Mouse (Mus musculus): ENCODE results near the gene Bdh2. TPM values are rescaled to one million over a fixed set of nuclear protein-coding genes. Genes with fewer than 3 reads are reported as not detected.

Bdh2 gene
- polyA plus RNA-seq, 1 experiment = 3.8 TPM

DNA sequence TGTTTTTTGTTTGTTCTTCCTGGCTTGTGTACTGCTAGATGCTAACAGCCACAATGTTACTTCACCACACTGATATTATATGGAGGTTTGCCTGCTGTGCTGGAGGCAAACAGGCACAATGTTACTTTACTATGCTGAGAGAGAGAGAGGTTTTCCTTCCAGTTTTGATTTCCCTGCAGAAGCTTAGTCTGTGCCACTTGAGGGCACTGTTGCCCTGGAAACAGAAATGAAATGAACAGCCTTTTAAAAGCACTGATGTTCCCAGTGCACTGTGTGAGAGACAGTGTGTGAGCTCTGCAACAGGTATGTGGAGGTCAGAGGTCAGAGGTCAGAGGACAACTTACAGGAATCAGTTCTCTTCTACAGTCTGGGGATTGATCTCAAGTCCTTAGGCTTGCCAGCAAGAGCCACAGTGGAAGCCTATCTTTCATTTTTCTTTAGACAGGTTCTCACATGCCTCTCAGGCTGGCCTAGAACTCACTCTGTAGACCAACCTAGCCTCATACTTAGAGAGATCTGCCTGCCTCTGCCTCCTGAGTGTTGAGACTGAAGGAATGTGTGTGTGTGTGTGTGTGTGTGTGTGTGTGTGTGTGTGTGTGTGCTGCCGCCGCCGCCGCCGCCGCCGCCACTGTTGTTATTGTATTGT is 9.4 kb downstream of the Bdh2 start:
- no peak for TF ChIP-seq CTCF (IDR thresholded peaks at IDR 0.05; ENCODE audit: borderline replicate concordance, insufficient read depth, low read length)
- no peak for TF ChIP-seq POLR2A (IDR thresholded peaks at IDR 0.05; ENCODE audit: low read depth, low read length)
- Histone ChIP-seq H3K27ac (ENCODE audit: insufficient read depth, low read length) (no peak overlapping the region), H3K4me3 (ENCODE audit: insufficient read depth, low read length) (no peak overlapping the region), H3K4me1 (ENCODE audit: control insufficient read depth, insufficient read depth, low read length) (no peaks in the 10 kb centered on the region)

DNA sequence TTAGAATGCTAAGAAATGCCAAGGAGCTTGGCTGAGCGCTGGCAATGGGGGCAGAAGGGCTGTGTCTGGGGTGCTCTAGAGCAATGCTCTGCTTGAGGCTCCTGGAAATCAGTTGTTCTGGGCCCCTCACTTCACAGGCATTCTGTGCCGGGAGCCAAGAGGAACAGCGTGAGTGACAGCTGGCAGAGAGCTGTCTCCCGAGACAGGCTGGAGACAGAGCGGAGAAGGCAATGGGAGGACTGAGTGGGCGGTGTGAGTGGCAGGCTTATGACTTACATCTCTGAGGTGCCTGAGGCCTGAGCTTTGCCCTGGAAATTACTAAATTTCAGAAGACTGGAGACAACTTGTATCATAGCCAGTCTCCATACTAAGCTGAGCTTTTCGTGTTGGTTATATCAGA is 12.7 kb downstream of the Bdh2 start:
- Histone ChIP-seq H3K4me1 (ENCODE audit: control insufficient read depth, insufficient read depth, low read length) (no peaks in the 10 kb centered on the region), H3K4me3 (ENCODE audit: insufficient read depth, low read length) (no peak overlapping the region), H3K27ac (ENCODE audit: insufficient read depth, low read length) (no peak overlapping the region)
- TF ChIP-seq POLR2A (IDR thresholded peaks at IDR 0.05; ENCODE audit: low read depth, low read length) (no peak), CTCF (IDR thresholded peaks at IDR 0.05; ENCODE audit: borderline replicate concordance, insufficient read depth, low read length) (no peak)

DNA sequence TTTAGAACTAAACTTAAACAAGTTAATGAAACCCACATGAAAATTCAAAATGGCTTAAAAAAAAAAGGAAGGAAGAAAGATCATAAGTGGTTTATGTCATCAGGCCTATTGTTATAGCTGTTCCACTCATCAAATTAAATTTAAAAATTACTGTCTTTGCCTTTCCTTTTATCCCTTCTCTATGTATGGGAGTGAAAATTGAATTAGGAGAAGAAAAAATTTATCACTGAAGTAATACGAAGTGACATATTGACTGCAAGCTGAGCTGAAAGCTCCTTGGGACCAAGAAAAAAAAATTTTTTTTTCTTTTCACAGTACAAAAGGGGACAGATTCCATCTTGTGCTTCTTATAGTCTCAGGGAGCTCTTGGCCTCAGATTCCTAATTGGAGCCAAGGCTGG is 14.5 kb downstream of the Bdh2 start:
- Histone ChIP-seq H3K4me3 (ENCODE audit: insufficient read depth, low read length) (no peak overlapping the region), H3K27ac (ENCODE audit: insufficient read depth, low read length) (no peak overlapping the region), H3K4me1 (ENCODE audit: control insufficient read depth, insufficient read depth, low read length) (no peaks in the 10 kb centered on the region)
- no peak for TF ChIP-seq CTCF (IDR thresholded peaks at IDR 0.05; ENCODE audit: borderline replicate concordance, insufficient read depth, low read length)
- no peak for TF ChIP-seq POLR2A (IDR thresholded peaks at IDR 0.05; ENCODE audit: low read depth, low read length)

GRCm38 (mm10) chr3:135298560-135298959 is 17.5 kb downstream of the Bdh2 start:
- Histone ChIP-seq H3K4me3 (ENCODE audit: insufficient read depth, low read length) (no peak overlapping the region), H3K27ac (ENCODE audit: insufficient read depth, low read length) (peak overlapping the region; percentile 87), H3K4me1 (ENCODE audit: control insufficient read depth, insufficient read depth, low read length) (no peaks in the 10 kb centered on the region)
- no peak for TF ChIP-seq CTCF (IDR thresholded peaks at IDR 0.05; ENCODE audit: borderline replicate concordance, insufficient read depth, low read length)
- TF ChIP-seq POLR2A (IDR thresholded peaks at IDR 0.05; ENCODE audit: low read depth, low read length) = no peak

GRCm38 (mm10) chr3:135300081-135300480 is 19.1 kb downstream of the Bdh2 start:
- TF ChIP-seq CTCF (IDR thresholded peaks at IDR 0.05; ENCODE audit: borderline replicate concordance, insufficient read depth, low read length) (no peak), POLR2A (IDR thresholded peaks at IDR 0.05; ENCODE audit: low read depth, low read length) (no peak)
- H3K4me1 ChIP-seq (ENCODE audit: control insufficient read depth, insufficient read depth, low read length) = no peaks in the 10 kb centered on the region
- H3K27ac ChIP-seq (ENCODE audit: insufficient read depth, low read length) = 0 out of 2 replicates have a peak overlapping the region, but pooled peaks have one; percentile 5
- H3K4me3 ChIP-seq (ENCODE audit: insufficient read depth, low read length) = no peak overlapping the region

DNA sequence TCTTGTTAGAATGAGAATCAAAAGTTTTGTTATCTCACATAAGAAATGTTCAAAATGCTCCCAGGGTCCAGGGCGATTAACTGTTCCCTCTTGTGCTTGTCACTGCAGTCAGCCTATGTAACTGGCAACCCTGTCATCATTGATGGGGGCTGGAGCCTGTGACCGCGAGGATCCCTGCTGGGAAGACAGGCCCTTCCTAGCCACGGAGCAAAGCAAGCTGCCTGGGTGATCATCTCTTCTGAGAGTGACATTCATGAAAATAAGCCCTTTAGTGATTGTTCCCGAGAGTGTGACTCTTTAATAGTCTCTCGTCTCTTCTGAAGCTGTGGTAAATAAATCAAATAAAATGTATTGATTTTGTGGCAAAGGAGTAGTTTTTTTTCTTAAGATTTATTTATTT is 23.0 kb downstream of the Bdh2 start:
- H3K4me1 ChIP-seq (ENCODE audit: control insufficient read depth, insufficient read depth, low read length) = no peaks in the 10 kb centered on the region
- no peak overlapping the region for H3K27ac ChIP-seq (ENCODE audit: insufficient read depth, low read length)
- H3K4me3 ChIP-seq (ENCODE audit: insufficient read depth, low read length) = no peak overlapping the region
- TF ChIP-seq POLR2A (IDR thresholded peaks at IDR 0.05; ENCODE audit: low read depth, low read length) = no peak
- no peak for TF ChIP-seq CTCF (IDR thresholded peaks at IDR 0.05; ENCODE audit: borderline replicate concordance, insufficient read depth, low read length)

GRCm38 (mm10) chr3:135304566-135304965 is 23.5 kb downstream of the Bdh2 start:
- TF ChIP-seq POLR2A (IDR thresholded peaks at IDR 0.05; ENCODE audit: low read depth, low read length) = no peak
- TF ChIP-seq CTCF (IDR thresholded peaks at IDR 0.05; ENCODE audit: borderline replicate concordance, insufficient read depth, low read length) = no peak
- H3K4me3 ChIP-seq (ENCODE audit: insufficient read depth, low read length) = no peak overlapping the region
- no peak overlapping the region for H3K27ac ChIP-seq (ENCODE audit: insufficient read depth, low read length)
- no peaks in the 10 kb centered on the region for H3K4me1 ChIP-seq (ENCODE audit: control insufficient read depth, insufficient read depth, low read length)

- H3K27ac ChIP-seq (ENCODE audit: insufficient read depth, low read length) = no peak within 1 kb of the TSS
- H3K4me3 ChIP-seq (ENCODE audit: insufficient read depth, low read length) = no peak within 1 kb of the TSS
- H3K4me1 ChIP-seq (ENCODE audit: control insufficient read depth, insufficient read depth, low read length) = no peaks in the 10 kb centered on the region
- TF ChIP-seq CTCF (IDR thresholded peaks at IDR 0.05; ENCODE audit: borderline replicate concordance, insufficient read depth, low read length) = no peak
- TF ChIP-seq POLR2A (IDR thresholded peaks at IDR 0.05; ENCODE audit: low read depth, low read length) = no peak
These were observed 26.6 kb downstream of the Bdh2 start, which contains the start of gene Slc9b2 for GRCm38 (mm10) chr3:135307411-135308259. Gene Slc9b2 (plus strand): TSS chr3:135307700.

- Histone ChIP-seq H3K27ac (ENCODE audit: insufficient read depth, low read length) (no peak overlapping the region), H3K4me3 (ENCODE audit: insufficient read depth, low read length) (no peak overlapping the region), H3K4me1 (ENCODE audit: control insufficient read depth, insufficient read depth, low read length) (no peaks in the 10 kb centered on the region)
- no peak for TF ChIP-seq CTCF (IDR thresholded peaks at IDR 0.05; ENCODE audit: borderline replicate concordance, insufficient read depth, low read length)
- no peak for TF ChIP-seq POLR2A (IDR thresholded peaks at IDR 0.05; ENCODE audit: low read depth, low read length)
These were observed 32.0 kb downstream of the Bdh2 start for GRCm38 (mm10) chr3:135312916-135313491.

DNA sequence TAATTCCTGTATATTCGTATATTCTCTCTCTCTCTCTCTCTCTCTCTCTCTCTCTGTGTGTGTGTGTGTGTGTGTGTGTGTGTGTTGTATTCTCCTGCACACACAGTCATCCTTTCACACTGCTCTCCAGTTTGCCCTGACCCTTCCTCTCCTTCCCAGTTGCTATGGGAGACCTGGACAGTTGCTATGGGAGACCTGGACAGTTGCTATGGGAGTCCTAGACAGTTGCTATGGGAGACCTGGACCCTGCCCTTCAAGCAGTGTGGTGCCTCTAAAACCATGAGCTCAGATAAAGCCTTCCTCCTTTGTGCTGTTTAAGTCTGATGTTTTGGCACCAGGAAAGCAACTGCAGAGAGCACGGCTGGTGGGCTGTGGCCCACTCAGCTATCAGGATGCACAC is 32.7 kb downstream of the Bdh2 start:
- no peaks in the 10 kb centered on the region for H3K4me1 ChIP-seq (ENCODE audit: control insufficient read depth, insufficient read depth, low read length)
- H3K27ac ChIP-seq (ENCODE audit: insufficient read depth, low read length) = no peak overlapping the region
- H3K4me3 ChIP-seq (ENCODE audit: insufficient read depth, low read length) = no peak overlapping the region
- TF ChIP-seq POLR2A (IDR thresholded peaks at IDR 0.05; ENCODE audit: low read depth, low read length) = no peak
- no peak for TF ChIP-seq CTCF (IDR thresholded peaks at IDR 0.05; ENCODE audit: borderline replicate concordance, insufficient read depth, low read length)
